Mouse (Mus musculus) liver, adult 2 months (tissue): ENCODE data around the gene Vps37b.

ENCODE experiments used
- CTCF ChIP-seq: fragments of 200-500 bp; IDR thresholded peaks from 2 replicates; pipeline ENCODE4 v1.5.1; 2011; ENCODE audit warnings: low read depth, low read length, control low read depth
- POLR2A ChIP-seq: fragments of 200-500 bp; IDR thresholded peaks from 2 replicates; pipeline ENCODE4 v1.6.1; 2011; ENCODE audit warnings: low read length, control low read depth; ENCODE audit not compliant: insufficient read depth; ENCODE audit errors: extremely low read depth

- TF ChIP-seq CTCF (no peak), POLR2A (no peak)
Observed at GRCm38 (mm10) chr5:123996194-123996593, 35.9 kb downstream of the Vps37b start.
